Mouse (Mus musculus): Measurements from ENCODE around the gene Fgfr2. TPM values are rescaled to one million over a fixed set of nuclear protein-coding genes. Genes with fewer than 3 reads are reported as not detected.
A peak's percentile ranks its signal among the peaks of the same experiment; 100 is the strongest.

Gene Fgfr2
- polyA plus RNA-seq, 1 experiment from 2014 or later = 17.2 TPM

DNA sequence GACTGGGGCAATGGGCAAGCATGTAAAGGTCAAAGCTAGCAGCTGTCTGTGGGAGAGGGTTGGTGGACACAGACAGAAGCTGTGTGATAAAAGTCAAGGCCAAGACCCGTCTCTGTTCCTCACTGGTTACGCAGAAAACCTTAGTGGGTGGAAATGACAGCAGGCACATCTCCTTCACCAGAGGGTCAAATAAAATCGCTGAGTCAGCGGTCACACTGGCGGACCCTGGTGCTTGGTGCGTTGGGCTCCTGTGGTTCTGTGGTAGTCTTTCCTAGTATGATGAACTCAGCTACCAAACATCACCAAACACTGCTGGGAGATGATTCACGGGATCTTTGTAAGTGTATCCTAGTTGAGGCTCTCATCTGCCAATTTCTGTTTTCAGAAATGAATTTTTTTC is 2493.2 kb downstream of the Fgfr2 start:
- Histone ChIP-seq H3K27ac (no peak overlapping the region), H3K36me3 (no peaks in the 10 kb centered on the region), H3K27me3 (no peaks in the 10 kb centered on the region), H3K4me2 (no peak overlapping the region), H3K9me3 (replicated peaks) (no peaks in the 10 kb centered on the region), H3K9ac (no peak overlapping the region), H3K4me3 (no peak overlapping the region), H3K4me1 (replicated peaks) (peaks cover 49% of the 10 kb centered on the region)
- 89% methylated on average over 7 of the region's 7 CpGs for WGBS
- ATAC-seq (replicated peaks; ENCODE audit: insufficient number of reproducible peaks, insufficient read depth, low FRiP score, low read depth) = no peak

DNA sequence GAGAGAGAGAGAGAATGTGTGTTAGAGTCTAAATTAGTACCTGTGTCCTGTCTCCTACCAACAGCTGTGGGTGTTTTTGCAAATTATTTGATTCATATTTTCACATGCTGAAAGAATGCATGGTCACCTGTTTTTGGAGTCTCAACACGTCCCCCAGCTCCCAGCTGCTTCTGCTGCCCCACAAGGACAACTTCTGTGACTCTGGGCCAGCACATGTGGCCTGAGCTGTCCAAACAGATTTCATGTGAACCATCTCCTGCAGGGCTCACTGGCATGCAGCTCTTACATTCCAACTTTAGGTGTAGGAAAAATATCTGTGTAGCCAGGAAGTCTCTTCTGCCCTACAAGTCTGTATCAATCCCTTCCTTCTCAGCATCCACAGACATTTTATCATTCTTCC is 2494.5 kb downstream of the Fgfr2 start:
- Histone ChIP-seq H3K4me2 (no peak overlapping the region), H3K27me3 (peaks cover 5% of the 10 kb centered on the region; the same call in 1 of the 2 replicates), H3K4me3 (no peak overlapping the region), H3K27ac (peak overlapping the region; percentile 71), H3K4me1 (replicated peaks) (peaks cover 44% of the 10 kb centered on the region), H3K9ac (no peak overlapping the region), H3K9me3 (replicated peaks) (no peaks in the 10 kb centered on the region), H3K36me3 (no peaks in the 10 kb centered on the region)
- no peak for ATAC-seq (replicated peaks; ENCODE audit: insufficient number of reproducible peaks, insufficient read depth, low FRiP score, low read depth)
- WGBS = 10% methylated on average over 1 of the region's 1 CpGs

DNA sequence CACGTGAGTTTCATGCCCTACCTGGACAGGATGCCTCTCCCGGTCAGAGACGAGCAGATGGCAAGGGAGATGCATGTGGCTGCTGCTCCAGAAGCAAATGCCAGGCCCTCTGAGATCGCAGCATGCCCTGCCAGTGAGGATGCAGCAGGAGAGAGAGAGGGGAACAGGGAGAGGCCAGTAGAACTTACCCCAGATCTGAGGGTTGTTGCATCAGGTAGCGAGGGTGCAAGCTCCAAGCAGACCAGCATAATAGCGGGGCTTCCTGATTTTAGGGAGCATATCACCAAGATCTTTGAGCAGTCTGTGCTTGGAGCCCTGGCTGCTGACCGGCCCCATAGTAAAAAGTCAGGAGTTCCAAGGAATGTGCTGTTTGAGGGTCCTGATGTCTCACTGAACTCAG is 2497.8 kb downstream of the Fgfr2 start:
- Histone ChIP-seq H3K27me3 (peaks cover 5% of the 10 kb centered on the region; the same call in 1 of the 2 replicates), H3K4me2 (peak overlapping the region; percentile 15; the same call in 1 of the 2 replicates), H3K27ac (no peak overlapping the region), H3K4me1 (replicated peaks) (peaks cover 39% of the 10 kb centered on the region), H3K36me3 (no peaks in the 10 kb centered on the region), H3K9me3 (replicated peaks) (no peaks in the 10 kb centered on the region), H3K4me3 (no peak overlapping the region), H3K9ac (0 out of 2 replicates have a peak overlapping the region, but pooled peaks have one; percentile 7)
- WGBS = 87% methylated on average over 7 of the region's 7 CpGs
- ATAC-seq (replicated peaks; ENCODE audit: insufficient number of reproducible peaks, insufficient read depth, low FRiP score, low read depth) = no peak

DNA sequence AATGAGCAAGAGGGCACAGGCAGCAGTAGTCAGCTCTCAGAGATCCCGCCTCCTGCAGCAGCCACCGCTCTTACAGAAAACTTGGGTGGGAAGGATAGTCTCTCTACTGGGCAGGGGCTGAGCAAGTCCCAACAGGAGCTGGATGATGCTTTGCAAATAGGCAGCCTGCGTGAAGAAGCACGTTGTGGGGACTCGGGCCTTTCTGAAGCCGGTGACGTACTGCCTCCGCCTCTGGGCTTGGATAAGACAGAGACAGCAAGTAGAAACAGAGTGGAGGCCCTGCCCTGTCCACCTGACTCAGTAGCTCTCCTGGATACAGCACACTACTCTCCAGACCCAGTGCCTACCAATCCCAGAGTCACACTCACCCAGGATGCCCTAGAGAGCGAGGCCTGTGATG is 2498.9 kb downstream of the Fgfr2 start:
- ATAC-seq (replicated peaks; ENCODE audit: insufficient number of reproducible peaks, insufficient read depth, low FRiP score, low read depth) = no peak
- Histone ChIP-seq H3K9ac (no peak overlapping the region), H3K27ac (no peak overlapping the region), H3K4me1 (replicated peaks) (peaks cover 34% of the 10 kb centered on the region), H3K36me3 (no peaks in the 10 kb centered on the region), H3K9me3 (replicated peaks) (no peaks in the 10 kb centered on the region), H3K27me3 (peaks cover 5% of the 10 kb centered on the region; the same call in 1 of the 2 replicates), H3K4me2 (no peak overlapping the region), H3K4me3 (no peak overlapping the region)
- 92% methylated on average over 9 of the region's 9 CpGs for WGBS

DNA sequence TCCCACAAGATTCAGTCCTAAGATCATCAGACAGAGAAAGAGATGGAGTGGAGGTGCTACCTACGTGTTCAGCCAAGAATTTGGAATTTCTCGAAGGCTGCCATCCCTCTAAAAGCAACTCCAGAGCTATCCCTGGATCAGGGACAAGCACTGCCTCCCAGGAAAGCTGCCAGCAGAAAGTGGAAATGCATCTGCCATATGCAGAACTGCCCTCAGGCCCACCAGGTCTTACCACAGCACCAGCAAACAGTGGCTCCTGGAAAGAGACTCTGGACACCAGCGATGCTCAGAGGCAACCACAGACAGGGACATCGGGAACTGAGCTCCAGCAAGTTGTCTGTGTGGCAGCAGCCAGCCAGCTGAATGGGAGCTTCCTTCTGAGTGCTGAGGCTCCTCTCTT is 2500.8 kb downstream of the Fgfr2 start:
- H3K4me2 ChIP-seq = no peak overlapping the region
- no peak overlapping the region for H3K4me3 ChIP-seq
- no peaks in the 10 kb centered on the region for H3K36me3 ChIP-seq
- H3K9me3 ChIP-seq (replicated peaks) = no peaks in the 10 kb centered on the region
- WGBS = 68% methylated on average over 4 of the region's 4 CpGs
- no peak overlapping the region for H3K27ac ChIP-seq
- H3K4me1 ChIP-seq (replicated peaks) = peaks cover 23% of the 10 kb centered on the region
- no peak overlapping the region for H3K9ac ChIP-seq
- H3K27me3 ChIP-seq = peaks cover 5% of the 10 kb centered on the region; the same call in 1 of the 2 replicates
- ATAC-seq (replicated peaks; ENCODE audit: insufficient number of reproducible peaks, insufficient read depth, low FRiP score, low read depth) = no peak

DNA sequence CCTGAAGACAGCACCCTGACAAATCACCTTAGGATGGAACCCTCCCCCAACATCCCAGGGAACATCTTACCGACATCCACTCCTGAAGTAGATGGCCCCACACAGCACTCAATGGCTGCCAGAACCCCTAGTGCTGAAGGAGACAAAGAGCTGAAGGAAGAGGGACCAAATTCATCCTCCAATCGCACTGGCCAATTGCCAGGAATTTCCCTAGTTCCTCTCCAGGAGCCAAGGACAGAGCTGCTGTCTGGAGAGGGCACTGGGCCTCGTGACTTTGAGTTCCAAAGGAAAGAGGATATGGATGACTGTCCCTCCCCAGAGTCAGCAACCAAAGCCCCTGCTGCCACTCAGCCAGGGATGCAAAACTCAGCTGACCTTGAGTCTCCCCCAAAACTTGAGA is 2501.2 kb downstream of the Fgfr2 start:
- no peaks in the 10 kb centered on the region for H3K36me3 ChIP-seq
- H3K4me2 ChIP-seq = no peak overlapping the region
- no peak overlapping the region for H3K9ac ChIP-seq
- H3K27ac ChIP-seq = no peak overlapping the region
- 39% methylated on average over 3 of the region's 3 CpGs for WGBS
- H3K4me1 ChIP-seq (replicated peaks) = peaks cover 23% of the 10 kb centered on the region
- no peaks in the 10 kb centered on the region for H3K9me3 ChIP-seq (replicated peaks)
- H3K27me3 ChIP-seq = peaks cover 5% of the 10 kb centered on the region; the same call in 1 of the 2 replicates
- ATAC-seq (replicated peaks; ENCODE audit: insufficient number of reproducible peaks, insufficient read depth, low FRiP score, low read depth) = no peak
- no peak overlapping the region for H3K4me3 ChIP-seq

DNA sequence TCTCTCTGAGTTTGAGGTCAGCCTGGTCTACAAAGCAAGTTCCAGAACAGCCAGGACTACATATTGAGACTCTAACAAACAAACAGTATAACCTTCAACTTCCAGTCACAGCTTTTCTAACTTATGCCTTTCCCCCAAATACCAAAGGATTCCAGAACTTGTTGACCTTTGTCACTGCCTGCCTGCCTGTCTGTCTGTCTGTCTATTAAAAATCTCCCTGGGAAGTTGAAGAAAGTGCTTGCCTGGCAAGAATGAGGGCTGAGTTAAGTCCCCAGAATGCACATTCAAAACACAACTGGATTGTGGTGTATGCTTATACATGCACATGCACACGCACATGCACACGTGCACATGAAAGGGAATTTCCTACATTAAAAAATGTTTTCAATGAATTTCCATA is 2502.1 kb downstream of the Fgfr2 start:
- no peak for ATAC-seq (replicated peaks; ENCODE audit: insufficient number of reproducible peaks, insufficient read depth, low FRiP score, low read depth)
- H3K27ac ChIP-seq = no peak overlapping the region
- no peak overlapping the region for H3K4me3 ChIP-seq
- no peak overlapping the region for H3K9ac ChIP-seq
- peaks cover 17% of the 10 kb centered on the region for H3K4me1 ChIP-seq (replicated peaks)
- H3K27me3 ChIP-seq = peaks cover 5% of the 10 kb centered on the region; the same call in 1 of the 2 replicates
- no peak overlapping the region for H3K4me2 ChIP-seq
- WGBS = 91% methylated on average over 2 of the region's 2 CpGs
- no peaks in the 10 kb centered on the region for H3K9me3 ChIP-seq (replicated peaks)
- no peaks in the 10 kb centered on the region for H3K36me3 ChIP-seq

DNA sequence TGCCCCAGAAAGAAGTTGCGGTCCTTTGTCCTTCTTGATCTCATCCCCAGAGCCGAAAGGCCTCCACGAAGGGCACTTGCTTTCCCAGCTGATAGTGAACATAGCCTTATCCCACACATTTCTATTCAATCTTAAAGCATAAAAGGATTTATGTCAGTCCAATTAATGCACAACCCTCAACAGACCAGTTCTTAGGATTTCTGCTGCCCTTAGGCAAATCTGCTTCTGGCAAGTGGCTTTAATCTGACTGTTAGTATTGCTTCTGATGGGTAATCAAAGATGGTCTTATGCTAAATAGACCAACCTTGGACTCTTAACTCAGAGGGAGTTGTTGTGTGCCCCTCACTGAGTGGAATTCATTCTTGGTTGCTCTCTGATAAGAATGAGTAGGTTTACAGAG is 2505.6 kb downstream of the Fgfr2 start:
- peaks cover 12% of the 10 kb centered on the region for H3K4me1 ChIP-seq (replicated peaks)
- ATAC-seq (replicated peaks; ENCODE audit: insufficient number of reproducible peaks, insufficient read depth, low FRiP score, low read depth) = no peak
- WGBS = 91% methylated on average over 3 of the region's 3 CpGs

DNA sequence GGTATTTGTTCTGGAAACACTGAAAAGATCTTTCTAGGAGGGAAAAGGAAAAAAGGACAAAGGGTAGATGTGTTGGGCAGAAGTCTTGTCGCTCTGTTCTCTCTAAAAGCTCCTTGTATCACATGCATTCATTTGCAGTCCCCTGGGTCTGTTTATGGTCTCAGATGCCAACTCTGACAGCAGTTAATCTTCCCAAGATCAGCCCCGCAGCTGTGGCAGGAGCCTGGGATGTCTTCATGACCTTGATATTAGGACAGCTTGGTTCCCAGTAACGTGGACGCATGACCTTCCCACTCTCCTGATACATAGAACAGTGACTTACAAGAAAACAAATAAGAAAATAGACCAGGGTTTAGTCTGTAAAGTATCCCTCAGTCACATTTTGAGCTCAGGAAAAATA is 2509.2 kb downstream of the Fgfr2 start:
- no peaks in the 10 kb centered on the region for H3K9me3 ChIP-seq (replicated peaks)
- H3K27ac ChIP-seq = no peak overlapping the region
- 39% methylated on average over 4 of the region's 4 CpGs for WGBS
- no peak overlapping the region for H3K9ac ChIP-seq
- no peak for ATAC-seq (replicated peaks; ENCODE audit: insufficient number of reproducible peaks, insufficient read depth, low FRiP score, low read depth)
- no peak overlapping the region for H3K4me2 ChIP-seq
- no peaks in the 10 kb centered on the region for H3K4me1 ChIP-seq (replicated peaks)
- no peaks in the 10 kb centered on the region for H3K36me3 ChIP-seq
- H3K4me3 ChIP-seq = no peak overlapping the region
- H3K27me3 ChIP-seq = no peaks in the 10 kb centered on the region

More for the DNA sequence above, 2505.6 kb downstream of the Fgfr2 start:
- H3K36me3 ChIP-seq = no peaks in the 10 kb centered on the region
- H3K27me3 ChIP-seq = no peaks in the 10 kb centered on the region
- H3K9ac ChIP-seq = no peak overlapping the region
- H3K4me3 ChIP-seq = no peak overlapping the region
- H3K9me3 ChIP-seq (replicated peaks) = no peaks in the 10 kb centered on the region
- no peak overlapping the region for H3K27ac ChIP-seq
- no peak overlapping the region for H3K4me2 ChIP-seq

DNA sequence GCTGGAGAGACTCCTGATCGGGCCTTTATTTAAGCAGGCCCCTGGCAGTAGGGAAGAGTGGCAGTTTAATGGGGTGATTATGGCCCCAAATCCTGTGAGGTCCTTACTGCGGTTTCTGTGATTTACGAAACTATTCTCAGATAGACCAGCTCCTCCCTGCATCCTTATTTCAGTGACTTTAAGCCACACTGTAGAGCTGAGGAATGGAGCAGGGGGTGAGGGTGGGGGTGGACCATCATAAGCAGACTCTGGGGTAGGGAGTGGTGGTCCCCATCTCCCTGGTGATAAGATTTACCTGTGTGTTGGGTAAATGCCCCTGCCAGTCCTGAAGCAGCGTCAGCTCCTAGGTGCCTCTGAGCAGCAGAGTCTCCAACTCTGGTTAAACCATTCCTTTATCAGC is 2516.2 kb downstream of the Fgfr2 start:
- no peak for ATAC-seq (replicated peaks; ENCODE audit: insufficient number of reproducible peaks, insufficient read depth, low FRiP score, low read depth)
- Histone ChIP-seq H3K27me3 (no peaks in the 10 kb centered on the region), H3K9me3 (replicated peaks) (no peaks in the 10 kb centered on the region), H3K4me3 (no peak overlapping the region), H3K36me3 (no peaks in the 10 kb centered on the region), H3K4me2 (no peak overlapping the region), H3K9ac (no peak overlapping the region), H3K4me1 (replicated peaks) (no peaks in the 10 kb centered on the region), H3K27ac (no peak overlapping the region)
- 81% methylated on average over 4 of the region's 4 CpGs for WGBS

DNA sequence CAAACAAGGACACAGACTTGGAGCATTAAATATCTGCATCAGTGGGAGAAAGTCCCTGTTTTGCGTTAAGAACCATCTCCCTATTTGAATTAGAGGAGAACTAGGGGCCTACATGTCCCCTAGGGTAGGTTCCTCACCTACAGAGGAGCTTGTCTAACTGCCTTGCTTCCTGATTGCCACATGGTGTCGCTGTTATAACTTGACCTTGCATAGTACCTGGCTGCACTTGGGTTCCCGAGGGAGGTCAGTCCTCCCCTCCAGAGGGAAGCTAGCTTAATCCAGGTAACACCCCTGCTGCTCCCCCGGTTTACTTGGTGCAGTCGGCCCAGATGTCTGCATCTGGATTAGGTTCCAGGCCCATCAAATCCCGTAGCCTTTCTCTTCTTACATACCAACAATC is 2518.0 kb downstream of the Fgfr2 start:
- no peak overlapping the region for H3K4me2 ChIP-seq
- 16% methylated on average over 6 of the region's 6 CpGs for WGBS
- ATAC-seq (replicated peaks; ENCODE audit: insufficient number of reproducible peaks, insufficient read depth, low FRiP score, low read depth) = no peak
- H3K9me3 ChIP-seq (replicated peaks) = no peaks in the 10 kb centered on the region
- H3K9ac ChIP-seq = no peak overlapping the region
- no peak overlapping the region for H3K27ac ChIP-seq
- H3K4me1 ChIP-seq (replicated peaks) = no peaks in the 10 kb centered on the region
- no peaks in the 10 kb centered on the region for H3K36me3 ChIP-seq
- no peaks in the 10 kb centered on the region for H3K27me3 ChIP-seq
- no peak overlapping the region for H3K4me3 ChIP-seq

DNA sequence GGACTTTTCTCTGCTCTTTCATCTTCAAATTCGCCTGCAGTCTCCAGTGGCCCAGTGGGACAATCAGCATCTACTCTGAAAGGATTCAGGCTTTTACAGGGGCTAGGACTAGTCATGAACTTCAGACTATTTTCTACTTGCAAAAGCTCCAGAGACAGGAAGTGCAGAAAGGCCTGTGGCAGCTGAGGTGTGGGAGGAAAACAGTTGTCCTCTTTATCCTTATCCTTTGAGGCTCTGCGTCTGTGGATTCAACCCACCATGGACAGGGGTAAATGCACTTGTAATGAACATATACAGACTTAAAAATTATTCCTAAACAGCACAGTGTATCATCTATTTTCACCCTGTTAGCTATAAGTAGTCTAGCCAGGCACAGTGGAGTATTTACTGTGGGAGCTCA is 2518.8 kb downstream of the Fgfr2 start:
- H3K27me3 ChIP-seq = no peaks in the 10 kb centered on the region
- H3K36me3 ChIP-seq = no peaks in the 10 kb centered on the region
- WGBS = 58% methylated on average over 2 of the region's 2 CpGs
- ATAC-seq (replicated peaks; ENCODE audit: insufficient number of reproducible peaks, insufficient read depth, low FRiP score, low read depth) = no peak
- no peak overlapping the region for H3K4me2 ChIP-seq
- H3K9me3 ChIP-seq (replicated peaks) = no peaks in the 10 kb centered on the region
- no peaks in the 10 kb centered on the region for H3K4me1 ChIP-seq (replicated peaks)
- H3K4me3 ChIP-seq = no peak overlapping the region
- H3K9ac ChIP-seq = no peak overlapping the region
- no peak overlapping the region for H3K27ac ChIP-seq
